ENCODE assay signal across 8 mouse cellular contexts in genomic region chr19:60467588-60468007, GRCm38 (mm10). TPM values are rescaled to one million over a fixed set of nuclear protein-coding genes. Genes with fewer than 3 reads are reported as not detected.
DNase-seq lines count a peak whose midpoint lies in the region; ATAC-seq and TF ChIP-seq lines count a peak whose summit lies in the region.

No protein-coding gene starts in this region.

- ATAC-seq in CD4-positive, CD25-positive, alpha-beta regulatory T cell, adult 4 months, result no peak
- ATAC-seq in liver, postnatal 0 days, result no peak

- no peaks in the 10 kb centered on the region for H3K9me3 ChIP-seq in liver, postnatal 0 days (ENCODE audit: low read length)

- peaks cover 4% of the 10 kb centered on the region; the same call in 1 of the 2 replicates for H3K4me1 ChIP-seq in liver, postnatal 0 days (ENCODE audit: insufficient read depth)

- no peak for TF ChIP-seq EP300 in liver, postnatal 0 days (IDR thresholded peaks at IDR 0.05; ENCODE audit: low read depth)

- 11% methylated on average over 31 of the region's 31 CpGs for WGBS in liver, postnatal 0 days (ENCODE audit: insufficient replicate concordance)

- peak; percentile 4 for DNase-seq in CD4-positive, CD25-positive, alpha-beta regulatory T cell, adult 2 months (ENCODE audit: low read depth, low spot score)
- DNase-seq in right cerebral cortex, postnatal 4 days, result peak; percentile 12
- DNase-seq in right cerebral cortex, adult 18-20 months, result no peak
- peak; percentile 17 for DNase-seq in liver, postnatal 0 days
- DNase-seq in Muller cell, postnatal 12 days (ENCODE audit: inconsistent ontology term), result no peak
- DNase-seq in adrenal gland, postnatal 14 days, result no peak
- DNase-seq in cerebellum, postnatal 14 days, result no peak

- H3K4me3 ChIP-seq in liver, postnatal 0 days (ENCODE audit: low read depth, low read length), result peak overlapping the region; percentile 13; the same call in 1 of the 2 replicates

- peaks cover 31% of the 10 kb centered on the region for H3K27me3 ChIP-seq in liver, postnatal 0 days (ENCODE audit: insufficient read depth, low read length)

- H3K4me2 ChIP-seq in liver, postnatal 0 days (ENCODE audit: low read depth, low read length), result peak overlapping the region; percentile 36

- no peak for TF ChIP-seq CTCF in liver, postnatal 0 days (IDR thresholded peaks at IDR 0.05; ENCODE audit: low read depth)

- no peak overlapping the region for H3K27ac ChIP-seq in liver, postnatal 0 days (ENCODE audit: low read depth)

- H3K9ac ChIP-seq in liver, postnatal 0 days (replicated peaks), result no peak overlapping the region

- H3K36me3 ChIP-seq in liver, postnatal 0 days (replicated peaks; ENCODE audit: insufficient read depth, low read length), result no peaks in the 10 kb centered on the region

RNA-seq across cellular contexts. Expression of gene Prlhr, which starts 0.5 kb away (rescaled TPM):
- not detected for polyA plus RNA-seq in CD4-positive, CD25-positive, alpha-beta regulatory T cell, adult 4 months (2017; shearing (Covaris generic))
- polyA plus RNA-seq in liver, postnatal 0 days (2015; fragmentation: Nextera tagmentation; extraction: Ambion mirVana), result not detected in 2 replicates
- total RNA-seq in adrenal gland, postnatal 14 days (2021), result 1.8 and 2.3 TPM in 2 replicates

Comparison
In these comparisons a context has a peak if more than half of its experiments do, and no peak if none do; other contexts are left out.
1. DNase-seq: peak in CD4-positive, CD25-positive, alpha-beta regulatory T cell, adult 2 months (single experiment), right cerebral cortex, postnatal 4 days (single experiment) and liver, postnatal 0 days (single experiment); none in right cerebral cortex, adult 18-20 months (single experiment), Muller cell, postnatal 12 days (single experiment), adrenal gland, postnatal 14 days (single experiment) and cerebellum, postnatal 14 days (0 of 2).